Mouse (Mus musculus) liver, adult 2 months (tissue): ENCODE data around the gene Gm45844.

Source experiments
- CTCF ChIP-seq: fragments of 200-500 bp; IDR thresholded peaks from 2 replicates; pipeline ENCODE4 v1.5.1; 2011; ENCODE audit warnings: low read depth, low read length, control low read depth
- POLR2A ChIP-seq: fragments of 200-500 bp; IDR thresholded peaks from 2 replicates; pipeline ENCODE4 v1.6.1; 2011; ENCODE audit warnings: low read length, control low read depth; ENCODE audit not compliant: insufficient read depth; ENCODE audit errors: extremely low read depth

- TF ChIP-seq CTCF = no peak
- TF ChIP-seq POLR2A = no peak
Measured at GRCm38 (mm10) chr7:7185897-7186296, 92.2 kb downstream of the Gm45844 start.
